Mouse (Mus musculus) G1E (cell line): Measurements from ENCODE around the gene Ubox5. TPM values are rescaled to one million over a fixed set of nuclear protein-coding genes. Genes with fewer than 3 reads are reported as not detected.
"Not testable (repeated sequence)": the region's sequence is repeated elsewhere in the genome, so short reads cannot be mapped to it uniquely, and the experiment has no call there.

Experiments used
- ATAC-seq: 2 replicates; pipeline ENCODE4 v1.8.0; 2016; ENCODE audit warnings: mild to moderate bottlenecking; ENCODE audit not compliant: insufficient number of reproducible peaks, poor library complexity, low FRiP score, severe bottlenecking; ENCODE audit errors: extremely low read depth
- DNase-seq: peaks from one replicate; pipeline ENCODE4 v3.0.0; 2012; ENCODE audit warnings: low spot score
- H3K27me3 ChIP-seq: 2 replicates; pipeline ENCODE4 v1.6.1; 2012; ENCODE audit warnings: mild to moderate bottlenecking, low read length, inconsistent platforms; ENCODE audit not compliant: insufficient read depth
- H3K36me3 ChIP-seq: replicated peaks from 2 replicates; pipeline ENCODE3; 2012; ENCODE audit warnings: mild to moderate bottlenecking, inconsistent platforms
- H3K4me1 ChIP-seq: 2 replicates; pipeline ENCODE4 v1.6.1; 2012; ENCODE audit warnings: low read depth, low read length, inconsistent platforms, mixed read lengths; ENCODE audit not compliant: insufficient read depth
- H3K4me3 ChIP-seq: 2 replicates; pipeline ENCODE4 v1.5.1; 2012; ENCODE audit warnings: low read depth, mild to moderate bottlenecking, inconsistent platforms, low read length, moderate library complexity, mixed read lengths
- H3K9me3 ChIP-seq: replicated peaks from 2 replicates; pipeline ENCODE4 v1.6.1; 2012; ENCODE audit warnings: inconsistent platforms
- CTCF ChIP-seq: IDR thresholded peaks from 2 replicates; pipeline ENCODE4 v1.5.1; 2012; ENCODE audit warnings: low read depth, low read length, inconsistent platforms, mixed read lengths
- GATA1 ChIP-seq: IDR thresholded peaks from 2 replicates; pipeline ENCODE4 v1.6.1; 2012; ENCODE audit warnings: borderline replicate concordance, low read length, inconsistent platforms, mixed read lengths
- GATA2 ChIP-seq: IDR thresholded peaks from 2 replicates; pipeline ENCODE4 v1.6.1; 2012; ENCODE audit warnings: low read depth, low read length, inconsistent platforms, borderline replicate concordance
- POLR2AphosphoS5 ChIP-seq: IDR thresholded peaks from 2 replicates; pipeline ENCODE4 v1.6.1; 2012; ENCODE audit warnings: low read depth, low read length, inconsistent platforms; ENCODE audit not compliant: insufficient replicate concordance
- TAL1 ChIP-seq: conservative IDR thresholded peaks from 2 replicates; pipeline ENCODE4 v1.6.1; 2012; ENCODE audit warnings: low read depth, low read length, inconsistent platforms, mixed read lengths
- polyA plus RNA-seq: library from polyadenylated mRNA; stranded (reverse); fragments of >175 nt; gene quantifications from 2 replicates; pipeline ENCODE4 v1.2.3, GENCODE M21; 2012
- total RNA-seq, 2 experiments: library from RNA; stranded (forward) in 1 of 2; stranded (reverse) in 1 of 2; fragments of 200-1000 nt in 1 of 2; fragments of >200 nt in 1 of 2; fragmentation: Nextera tagmentation in 1 of 2; gene quantifications; 2 replicates each; pipeline ENCODE4 v1.2.3; 2014 to 2017

Gene Ubox5
- total and polyA plus RNA-seq, 3 experiments: 2.7 to 11.2 (median 9.7) TPM

- H3K4me3 ChIP-seq: no peak overlapping the region
- no peaks in the 10 kb centered on the region for H3K9me3 ChIP-seq
- H3K36me3 ChIP-seq: no peaks in the 10 kb centered on the region
- TF ChIP-seq TAL1 (no peak), GATA1 (no peak), CTCF (no peak), GATA2 (no peak), POLR2AphosphoS5 (no peak)
- H3K4me1 ChIP-seq: peaks cover 19% of the 10 kb centered on the region
- peaks cover 74% of the 10 kb centered on the region for H3K27me3 ChIP-seq
- ATAC-seq (no peak), DNase-seq (no peak)
Measured at GRCm38 (mm10) chr2:130581201-130581600, 48.6 kb downstream of the Ubox5 start.

- H3K36me3 ChIP-seq: no peaks in the 10 kb centered on the region
- H3K4me3 ChIP-seq: no peak overlapping the region
- no peaks in the 10 kb centered on the region for H3K9me3 ChIP-seq
- TF ChIP-seq POLR2AphosphoS5 (no peak), TAL1 (no peak), GATA2 (no peak), CTCF (no peak), GATA1 (no peak)
- no peak for DNase-seq
- peaks cover 13% of the 10 kb centered on the region for H3K4me1 ChIP-seq
- ATAC-seq: no peak
- H3K27me3 ChIP-seq: peaks cover 78% of the 10 kb centered on the region
Measured at GRCm38 (mm10) chr2:130579791-130580190, 50.0 kb downstream of the Ubox5 start.

- DNase-seq: peak; percentile 38
- Histone ChIP-seq H3K36me3 (no peaks in the 10 kb centered on the region), H3K4me1 (peaks cover 13% of the 10 kb centered on the region), H3K27me3 (peaks cover 77% of the 10 kb centered on the region), H3K4me3 (no peak overlapping the region), H3K9me3 (no peaks in the 10 kb centered on the region)
- no peak for ATAC-seq
- TF ChIP-seq GATA2 (no peak), CTCF (peak; percentile 46)
Measured at GRCm38 (mm10) chr2:130578148-130578547, 51.7 kb downstream of the Ubox5 start.

DNA sequence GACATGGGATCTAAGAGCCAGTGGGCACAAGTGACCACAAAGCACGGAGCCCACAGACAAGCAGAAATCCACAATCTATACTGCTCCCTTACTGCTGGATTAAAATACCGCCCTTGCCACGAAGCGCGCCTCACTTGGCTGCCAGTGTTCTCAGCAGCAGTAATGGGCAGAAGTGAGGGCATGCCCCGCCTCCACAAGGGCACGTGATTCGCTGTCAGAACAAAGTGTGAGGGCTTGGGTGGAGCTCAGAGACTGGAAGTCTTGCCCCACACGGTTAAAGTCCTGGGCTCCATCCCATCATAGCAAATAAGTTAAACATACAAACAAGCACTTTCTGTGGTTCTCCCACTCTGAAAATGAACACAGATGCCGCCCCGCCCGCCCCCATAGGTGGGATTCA lies 52.2 kb downstream of the Ubox5 start:
- Histone ChIP-seq H3K4me1 (peaks cover 13% of the 10 kb centered on the region), H3K36me3 (no peaks in the 10 kb centered on the region), H3K4me3 (no peak overlapping the region), H3K27me3 (peaks cover 75% of the 10 kb centered on the region), H3K9me3 (no peaks in the 10 kb centered on the region)
- DNase-seq (no peak), ATAC-seq (no peak)
- TF ChIP-seq TAL1: no peak
- no peak for TF ChIP-seq GATA2
- no peak for TF ChIP-seq CTCF
- no peak for TF ChIP-seq GATA1
- no peak for TF ChIP-seq POLR2AphosphoS5

DNA sequence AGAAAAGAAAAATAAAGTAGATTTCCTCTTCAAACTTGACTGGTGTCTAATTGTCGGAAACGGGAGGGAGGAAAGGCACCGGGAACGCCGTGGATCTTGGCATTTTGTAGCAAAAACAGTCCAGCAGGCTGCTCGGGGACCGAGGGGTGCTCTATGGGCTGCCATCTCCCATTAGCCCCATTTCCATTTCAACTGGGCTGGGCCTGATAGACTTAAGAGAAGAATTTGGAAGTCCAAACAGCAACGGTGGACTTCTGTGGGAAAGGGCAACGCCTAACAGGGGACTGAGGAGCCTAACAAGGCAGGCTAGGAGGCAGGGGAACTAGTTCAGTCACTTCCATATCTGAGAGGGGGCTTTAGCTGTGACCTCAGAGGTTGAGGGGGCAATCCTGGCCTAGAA lies 52.8 kb downstream of the Ubox5 start:
- peaks cover 73% of the 10 kb centered on the region for H3K27me3 ChIP-seq
- no peak for TF ChIP-seq CTCF
- no peak for TF ChIP-seq GATA2
- no peak for TF ChIP-seq GATA1
- TF ChIP-seq TAL1: no peak
- TF ChIP-seq POLR2AphosphoS5: no peak
- no peak overlapping the region for H3K4me3 ChIP-seq
- no peak for DNase-seq
- H3K4me1 ChIP-seq: peaks cover 13% of the 10 kb centered on the region
- no peaks in the 10 kb centered on the region for H3K36me3 ChIP-seq
- ATAC-seq: no peak
- no peaks in the 10 kb centered on the region for H3K9me3 ChIP-seq

DNA sequence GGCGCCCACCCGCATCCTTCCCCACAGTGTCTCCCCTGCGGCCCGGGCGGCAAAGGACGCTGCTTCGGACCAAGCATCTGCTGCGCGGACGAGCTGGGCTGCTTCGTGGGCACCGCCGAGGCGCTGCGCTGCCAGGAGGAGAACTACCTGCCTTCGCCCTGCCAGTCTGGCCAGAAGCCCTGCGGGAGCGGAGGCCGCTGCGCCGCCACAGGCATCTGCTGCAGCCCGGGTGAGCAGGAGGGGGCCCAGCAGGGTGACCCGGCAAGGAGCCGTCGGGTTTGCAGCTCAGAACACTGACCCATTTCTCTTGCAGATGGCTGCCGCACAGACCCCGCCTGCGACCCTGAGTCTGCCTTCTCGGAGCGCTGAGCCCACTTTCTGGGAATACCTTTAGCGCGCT lies 53.3 kb downstream of the Ubox5 start:
- H3K4me3 ChIP-seq, ATAC-seq, H3K36me3 ChIP-seq, H3K9me3 ChIP-seq, DNase-seq: not testable (repeated sequence)
- Histone ChIP-seq H3K27me3 (peaks cover 69% of the 10 kb centered on the region), H3K4me1 (peaks cover 13% of the 10 kb centered on the region)

DNA sequence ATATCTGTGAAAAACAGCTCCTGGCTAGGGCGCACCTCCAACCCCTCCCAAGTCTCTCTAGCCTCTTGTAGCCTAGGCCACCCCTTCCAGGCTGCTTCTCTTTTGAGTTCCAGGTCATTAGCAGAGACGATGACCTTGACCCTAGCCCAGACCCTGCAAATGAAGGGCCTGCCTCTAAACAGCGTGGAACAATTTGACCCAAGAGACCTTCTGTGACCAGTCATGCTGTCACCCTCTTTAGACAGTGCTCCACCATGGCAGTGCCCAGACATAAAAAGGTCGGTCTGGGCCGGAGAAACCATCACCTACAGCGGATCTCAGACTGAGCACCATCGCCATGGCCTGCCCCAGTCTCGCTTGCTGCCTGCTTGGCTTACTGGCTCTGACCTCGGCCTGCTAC lies 54.0 kb downstream of the Ubox5 start, which contains the start of gene Oxt:
Gene Oxt, plus strand, starts transcription at position 301 of the 400 bp plus-strand sequence.
- TF ChIP-seq GATA1 (no peak), TAL1 (no peak), CTCF (no peak), POLR2AphosphoS5 (no peak), GATA2 (no peak)
- peaks cover 64% of the 10 kb centered on the region for H3K27me3 ChIP-seq
- H3K36me3 ChIP-seq: no peaks in the 10 kb centered on the region
- ATAC-seq (no peak), DNase-seq (no peak)
- H3K9me3 ChIP-seq: no peaks in the 10 kb centered on the region
- H3K4me1 ChIP-seq: peaks cover 13% of the 10 kb centered on the region
- H3K4me3 ChIP-seq: no peak within 1 kb of the TSS
